Mouse (Mus musculus) T-helper 1 cell (primary cell): ENCODE results near the gene Ctcf.

ENCODE experiments used
- in situ Hi-C: fragments of 300-600 bp; cut with MboI, MseI; formaldehyde crosslinking; loops from one replicate; pipeline ENCODE4 v1.15.1; 2025; ENCODE audit warnings: high pct_unique_total_duplicates

Ctcf gene

GRCm38 (mm10) chr8:105700966-105701824 is 64.8 kb downstream of the Ctcf start, which contains the start of the genes Acd and Pard6a:
Gene Acd (minus strand): TSS chr8:105701102.
Gene Pard6a (plus strand): TSS chr8:105701148.
- in situ Hi-C loops = no loop called here

DNA sequence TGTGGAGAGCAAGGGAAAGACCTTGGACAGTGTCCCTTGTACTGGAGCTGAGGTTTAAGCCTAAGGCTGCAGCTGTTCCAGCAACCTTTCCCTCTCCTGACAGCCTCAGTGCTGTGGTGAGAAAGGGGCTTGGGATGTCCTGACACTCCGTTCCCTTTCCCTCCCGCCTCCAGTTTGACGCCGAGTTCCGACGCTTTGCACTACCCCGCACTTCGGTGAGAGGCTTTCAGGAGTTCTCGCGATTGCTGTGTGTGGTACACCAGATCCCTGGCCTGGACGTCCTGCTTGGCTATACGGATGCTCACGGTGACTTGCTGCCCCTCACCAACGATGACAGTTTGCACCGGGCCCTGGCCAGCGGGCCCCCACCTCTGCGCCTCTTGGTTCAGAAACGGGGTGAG is 65.6 kb downstream of the Ctcf start:
- in situ Hi-C loops = no loop called here

- in situ Hi-C loops = no loop called here
Observed at GRCm38 (mm10) chr8:105702731-105703415, 66.5 kb downstream of the Ctcf start.

GRCm38 (mm10) chr8:105704146-105704812 is 67.9 kb downstream of the Ctcf start:
- in situ Hi-C loops = no loop called here

DNA sequence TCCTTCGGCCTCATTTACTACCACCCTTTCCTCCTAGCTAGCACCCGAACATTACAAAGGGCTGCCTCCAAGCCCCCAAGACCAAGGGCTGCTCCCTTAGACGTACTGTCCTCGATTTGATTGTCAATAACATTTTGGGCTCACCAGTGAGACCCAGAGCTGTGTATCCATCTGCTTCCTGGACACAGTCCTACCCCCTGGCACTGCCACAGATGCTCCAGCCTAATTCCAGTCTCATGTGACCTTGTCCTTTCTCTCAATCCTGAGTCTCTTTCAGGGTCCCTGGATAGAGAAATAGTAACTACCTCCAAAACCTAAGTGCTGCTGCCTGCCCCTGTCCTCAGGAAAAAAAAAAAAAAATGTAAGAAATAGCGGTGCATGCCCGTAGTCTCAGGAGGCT is 68.6 kb downstream of the Ctcf start:
- in situ Hi-C loops = no loop called here

- in situ Hi-C loops = no loop called here
Observed at GRCm38 (mm10) chr8:105706426-105706825, 70.1 kb downstream of the Ctcf start.

DNA sequence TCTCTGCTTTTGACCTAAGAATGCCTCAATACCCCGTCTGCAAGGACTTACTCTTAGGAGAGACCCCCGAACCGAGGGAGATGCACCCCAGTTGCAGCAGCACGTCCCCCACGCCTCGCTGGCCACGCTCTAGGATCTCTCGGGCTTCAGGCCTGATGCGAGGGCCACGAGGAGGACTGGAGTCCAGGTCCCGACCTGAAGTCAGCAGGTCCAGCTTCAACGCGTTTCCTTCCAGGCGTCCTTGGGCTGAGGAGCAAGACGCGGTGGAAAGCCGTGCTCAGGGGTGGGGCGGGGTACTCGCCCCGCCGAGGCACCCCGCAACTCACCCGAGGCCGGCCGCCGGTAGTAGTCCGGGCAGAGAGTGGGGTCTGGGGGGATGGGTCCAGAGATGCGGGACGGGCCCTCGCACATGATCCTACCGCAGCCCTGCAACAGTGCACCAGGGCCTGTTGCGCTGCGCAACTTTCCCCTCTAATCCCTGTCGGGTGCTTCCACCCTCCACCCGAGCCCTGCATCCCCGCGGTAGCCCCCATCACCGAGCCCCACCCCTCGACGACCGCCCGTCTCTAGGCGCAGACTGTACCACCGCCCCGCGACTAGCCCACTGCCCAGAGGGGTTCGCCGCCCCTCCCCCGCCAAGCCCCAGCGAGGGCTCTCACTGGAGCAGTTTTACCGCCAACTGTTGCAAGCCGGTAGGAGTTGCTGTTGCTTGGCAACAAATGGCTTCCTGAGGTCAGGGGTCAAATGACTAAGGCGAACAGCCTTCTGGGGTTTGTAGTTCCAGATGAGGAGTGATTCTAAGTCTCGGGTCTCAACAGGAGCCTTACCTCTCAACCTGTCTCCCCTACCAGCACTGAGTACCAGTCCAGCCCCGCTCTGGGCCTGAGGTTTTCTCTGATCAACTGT is 71.4 kb downstream of the Ctcf start, which contains the start of the genes 4933405L10Rik and Enkd1:
TSS of gene 4933405L10Rik (plus strand) at position 158 of the 906 bp plus-strand sequence.
TSS of gene Enkd1 (minus strand) at position 713 of the 906 bp plus-strand sequence.
- in situ Hi-C loops = no loop called here

GRCm38 (mm10) chr8:105708675-105709074 is 72.3 kb downstream of the Ctcf start:
- in situ Hi-C loops = no loop called here

GRCm38 (mm10) chr8:105709317-105709716 is 72.9 kb downstream of the Ctcf start:
- in situ Hi-C loops = no loop called here

DNA sequence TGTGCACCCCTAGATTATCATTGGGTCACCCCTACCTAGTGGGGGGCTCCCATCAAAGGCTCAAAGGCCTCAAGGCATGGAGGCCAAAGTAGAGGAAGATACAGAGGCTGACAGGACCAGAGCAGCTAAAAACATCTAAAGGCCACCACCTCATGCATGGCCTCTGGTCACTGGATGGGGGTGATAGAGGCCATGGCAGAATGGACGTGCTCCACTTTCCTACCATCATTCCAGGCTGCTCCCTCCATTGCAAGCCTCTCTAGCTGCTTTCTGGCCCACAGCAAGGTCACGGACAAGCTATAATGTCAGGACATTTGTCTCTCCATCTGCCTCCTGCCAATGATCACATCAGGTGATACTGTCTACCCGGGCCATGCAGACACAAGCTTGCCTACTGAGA is 75.9 kb downstream of the Ctcf start:
- in situ Hi-C loops = no loop called here

DNA sequence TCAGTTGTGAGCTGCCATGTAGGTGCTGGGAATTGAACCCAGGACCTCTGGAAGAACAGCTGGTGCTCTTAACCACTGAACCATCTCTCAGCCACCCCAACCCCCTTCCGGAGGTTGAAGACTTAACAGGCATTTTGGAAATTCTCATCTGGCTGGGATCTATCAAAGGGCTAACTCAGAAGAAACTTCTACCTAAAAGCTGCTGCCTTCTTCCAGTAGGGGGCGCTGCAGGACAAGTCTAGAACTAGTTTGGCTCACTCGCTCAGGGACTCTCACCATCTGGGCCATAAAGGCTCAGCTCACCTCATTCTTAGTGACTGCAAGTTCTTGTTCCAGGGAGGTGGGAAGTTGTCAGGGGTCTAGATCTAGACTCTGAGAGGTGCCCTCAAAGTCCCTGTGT is 77.8 kb downstream of the Ctcf start:
- in situ Hi-C loops = no loop called here

GRCm38 (mm10) chr8:105715042-105715441 is 78.7 kb downstream of the Ctcf start:
- in situ Hi-C loops = no loop called here

DNA sequence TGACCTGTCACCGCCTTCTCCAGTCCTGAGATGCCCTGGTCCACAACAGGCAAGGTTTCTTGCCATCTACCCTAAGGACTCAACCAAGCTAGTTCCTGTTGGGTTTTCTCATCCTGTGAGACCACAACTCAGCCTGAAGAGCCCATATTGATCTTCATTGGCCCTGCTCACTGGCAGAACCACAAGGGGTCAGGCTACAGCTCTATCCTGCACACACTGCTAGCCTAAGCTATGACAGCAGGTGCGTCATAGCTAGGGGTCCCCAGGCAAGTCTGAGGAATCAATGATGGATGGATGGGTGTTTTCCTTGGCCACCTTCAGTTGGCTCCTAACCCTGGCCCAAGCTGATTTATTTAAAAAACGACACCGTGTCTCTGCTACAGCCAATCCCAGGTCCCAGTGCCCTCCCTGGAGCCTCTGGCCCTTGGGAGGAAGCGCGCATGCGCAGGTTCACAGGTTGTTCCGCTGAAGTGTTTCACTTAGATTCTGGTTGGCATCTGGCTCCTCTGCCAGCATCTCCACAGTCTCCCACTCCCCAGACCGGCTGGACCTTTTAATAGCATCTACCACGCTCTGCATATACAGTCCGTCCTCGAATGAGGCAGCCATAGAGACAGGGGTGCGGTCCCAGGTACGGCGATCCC is 80.1 kb downstream of the Ctcf start:
- in situ Hi-C loops = no loop called here

DNA sequence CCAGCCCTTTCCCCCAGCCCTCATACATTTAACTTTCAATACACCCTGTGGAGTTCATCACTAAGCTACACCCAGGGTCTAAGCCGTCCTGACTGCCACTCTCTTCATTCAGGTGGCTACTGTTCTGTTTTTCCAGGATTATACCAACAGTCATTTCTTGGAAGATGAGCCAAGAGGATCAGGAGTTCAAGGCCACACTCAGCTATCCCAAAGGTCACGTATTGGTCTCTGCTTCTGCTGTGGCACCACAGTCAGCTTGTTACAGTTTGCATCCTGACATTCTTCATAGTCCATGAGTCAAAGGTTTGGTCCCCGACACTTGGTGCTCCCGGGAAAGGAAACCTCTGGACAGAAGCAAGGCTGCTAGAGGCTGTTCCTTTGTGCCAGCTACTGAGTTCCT is 83.3 kb downstream of the Ctcf start:
- in situ Hi-C loops = no loop called here

DNA sequence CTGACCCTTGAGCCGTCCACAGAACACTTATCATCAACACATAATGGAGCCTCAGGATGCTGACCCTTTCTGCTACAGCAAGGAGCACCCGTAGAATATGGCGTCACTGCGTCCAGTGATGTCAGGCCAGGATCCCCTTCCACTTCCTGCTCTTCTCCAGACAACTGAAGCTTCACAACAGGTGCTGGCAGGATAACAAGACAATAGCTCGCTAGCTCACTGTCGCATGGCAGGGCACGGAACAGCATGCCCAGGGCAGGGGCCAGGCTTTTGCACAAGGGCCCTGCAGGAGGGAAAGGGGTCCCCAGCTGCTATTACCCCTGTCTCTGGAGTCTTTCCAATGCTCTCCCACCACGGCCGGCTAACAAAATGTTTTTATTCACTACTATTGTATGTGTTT is 86.5 kb downstream of the Ctcf start:
- in situ Hi-C loops = no loop called here

DNA sequence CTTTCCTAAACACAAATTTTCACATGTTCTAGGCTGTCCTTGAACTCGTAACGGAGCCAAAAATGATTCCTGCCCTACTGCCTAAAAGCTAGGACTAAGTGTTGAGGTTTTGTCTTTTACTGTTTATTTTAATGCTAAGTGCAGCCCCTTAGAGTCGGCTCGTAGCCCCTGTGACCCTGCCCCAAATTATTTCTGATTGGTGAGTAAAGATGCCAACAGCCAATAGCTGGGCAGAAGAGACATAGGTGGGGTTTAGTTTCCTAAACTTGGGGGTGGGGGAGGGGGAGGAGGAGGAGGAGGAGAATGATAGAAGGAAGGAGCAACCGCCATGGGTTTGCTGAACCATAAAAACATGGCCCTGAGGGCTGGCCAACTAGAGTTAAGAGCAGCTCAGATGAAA is 89.4 kb downstream of the Ctcf start:
- in situ Hi-C loops = loop anchor here (5.0 kb wide), 1 partner anchor 57 kb away; no protein-coding TSS in a partner anchor

DNA sequence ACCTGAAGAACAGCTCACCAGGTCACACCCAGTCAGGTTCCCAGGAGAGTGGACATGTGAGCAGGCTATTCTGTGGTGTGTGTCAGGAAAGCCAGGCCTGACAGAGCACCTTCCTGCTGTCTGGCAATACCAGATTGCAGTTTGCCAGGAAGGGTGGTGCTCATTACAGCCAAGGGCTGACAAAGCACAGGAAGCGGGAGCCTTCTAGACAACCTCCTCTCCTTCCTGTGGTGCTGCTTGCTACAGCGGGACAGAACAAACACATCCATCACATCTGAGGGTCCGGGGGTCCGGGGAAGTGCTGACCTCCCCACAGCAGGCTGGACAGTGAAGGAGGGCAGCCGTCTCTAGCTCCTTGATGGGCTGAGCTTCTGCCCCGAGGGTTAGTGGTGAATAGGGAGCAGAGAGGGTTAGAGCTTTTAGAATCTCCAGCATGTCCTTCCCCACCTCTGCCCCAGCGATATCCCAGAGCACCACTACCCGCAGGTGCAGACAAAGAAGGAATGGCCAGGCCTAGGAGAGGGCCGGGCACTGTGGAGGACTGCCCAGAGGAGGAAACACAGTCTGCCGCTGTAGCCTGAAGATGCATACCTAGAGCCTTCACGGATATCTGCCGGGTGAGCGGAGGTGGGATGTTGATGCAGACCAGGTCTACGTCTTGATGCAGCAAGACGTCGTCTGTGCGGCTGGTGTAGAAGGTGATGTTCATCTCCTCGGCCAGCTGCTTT is 91.2 kb downstream of the Ctcf start:
- in situ Hi-C loops = loop anchor here (5.0 kb wide), 1 partner anchor 55 kb away; no protein-coding TSS in a partner anchor

DNA sequence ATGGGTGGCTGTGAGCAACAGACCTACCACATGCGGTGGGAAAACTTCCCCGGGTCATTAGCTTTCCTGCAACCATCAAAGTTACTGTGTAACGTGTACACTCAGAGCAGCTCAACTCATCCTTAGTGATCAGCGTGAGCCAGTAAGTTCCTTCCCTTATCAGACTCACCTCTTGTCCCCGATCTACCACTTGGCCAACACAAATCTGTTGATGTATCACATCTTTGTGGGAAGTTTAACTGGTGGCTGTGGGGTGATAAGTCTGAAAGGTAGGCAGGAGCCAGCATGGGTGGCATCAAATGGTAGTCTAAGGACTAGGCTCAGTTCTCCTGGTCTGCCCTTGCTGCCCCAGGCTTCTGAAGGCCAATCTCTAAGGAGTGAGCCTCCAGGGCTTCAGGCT is 95.8 kb downstream of the Ctcf start:
- in situ Hi-C loops = no loop called here
